Mouse (Mus musculus) E14TG2a.4 (cell line): Measurements from ENCODE around the gene Eddm3b.

Source experiments
- CTCF ChIP-seq: conservative IDR thresholded peaks from 2 replicates; pipeline ENCODE4 v1.5.1; 2014; ENCODE audit warnings: low read length
- NANOG ChIP-seq: IDR thresholded peaks from 2 replicates; pipeline ENCODE4 v1.6.1; 2014; ENCODE audit warnings: borderline replicate concordance, low read length, mixed read lengths

DNA sequence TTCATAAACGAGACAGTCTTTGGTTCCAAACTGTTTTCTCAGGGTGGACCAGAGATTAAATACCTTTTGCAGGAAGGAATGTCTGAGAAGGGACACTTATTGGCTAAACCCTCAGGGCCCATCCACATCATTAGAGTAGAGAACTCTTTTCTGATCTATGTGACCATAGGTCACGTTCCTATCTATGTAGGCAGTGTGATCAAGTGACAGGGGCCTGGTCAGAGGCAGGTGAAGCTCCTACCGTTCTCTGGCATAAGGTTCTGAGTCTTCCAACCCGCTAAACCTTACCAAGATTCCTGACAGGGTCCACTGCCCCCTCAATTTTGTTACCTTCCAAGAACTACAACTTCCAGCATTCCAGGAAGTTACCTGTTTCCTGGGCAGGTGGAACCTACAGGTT, 27.9 kb downstream of the Eddm3b start:
- TF ChIP-seq CTCF, result no peak
- no peak for TF ChIP-seq NANOG
